Mouse (Mus musculus) T-helper 17 cell (primary cell): ENCODE results near the gene Nelfb.

Source experiments
- in situ Hi-C, 2 experiments: fragments of 300-600 bp; cut with MboI, MseI; formaldehyde crosslinking; loops; 1 replicate in 1 of 2; 2 replicates in 1 of 2; pipeline ENCODE4 v1.15.1; 2025; ENCODE audit warnings: high pct_unique_total_duplicates in 2 of 2

Gene Nelfb

GRCm38 (mm10) chr2:25200631-25201030 is 10.7 kb downstream of the Nelfb start:
- in situ Hi-C loops: loop anchor here in 1 of 2 experiments (25.0 kb wide), 1 partner anchor 1712 kb away; the partner anchor contains the start of genes Med22, Rpl7a, Surf1 and Surf2

DNA sequence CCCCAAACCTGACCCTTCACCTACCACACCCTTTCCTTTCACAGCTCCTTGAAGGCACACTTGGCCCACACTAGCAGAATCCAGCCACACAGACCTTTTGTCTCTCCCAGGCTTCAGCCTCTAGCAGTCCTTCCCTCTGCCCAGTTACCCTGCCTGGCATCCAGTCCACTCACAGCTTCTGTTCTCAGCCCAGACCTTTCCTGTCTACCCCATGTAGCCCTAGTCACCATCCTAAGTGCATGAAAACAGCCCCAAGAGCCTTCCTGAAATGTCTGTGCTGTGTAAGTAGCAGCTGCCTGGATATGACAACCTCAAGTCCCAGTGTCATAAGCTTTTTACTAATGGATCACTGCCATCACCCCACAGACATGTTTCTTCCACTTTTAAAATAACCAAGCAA is 13.3 kb downstream of the Nelfb start:
- in situ Hi-C loops: no loop called here

GRCm38 (mm10) chr2:25197191-25197590 is 14.1 kb downstream of the Nelfb start:
- in situ Hi-C loops: no loop called here

- in situ Hi-C loops: no loop called here
Measured at GRCm38 (mm10) chr2:25196172-25196954, 14.9 kb downstream of the Nelfb start, which contains the start of gene Tor4a. Gene Tor4a (minus strand): TSS chr2:25196886.

- in situ Hi-C loops: no loop called here
Measured at GRCm38 (mm10) chr2:25195211-25196156, 15.8 kb downstream of the Nelfb start.

- in situ Hi-C loops: loop anchor here in 1 of 2 experiments (5.0 kb wide), 1 partner anchor 58 kb away; no protein-coding TSS in a partner anchor
Measured at GRCm38 (mm10) chr2:25194486-25195171, 16.7 kb downstream of the Nelfb start.

- in situ Hi-C loops: loop anchor here in 1 of 2 experiments (5.0 kb wide), 1 partner anchor 58 kb away; no protein-coding TSS in a partner anchor
Measured at GRCm38 (mm10) chr2:25194006-25194405, 17.3 kb downstream of the Nelfb start.

- in situ Hi-C loops: loop anchor here in 1 of 2 experiments (5.0 kb wide), 1 partner anchor 59 kb away; no protein-coding TSS in a partner anchor
Measured at GRCm38 (mm10) chr2:25193330-25193770, 17.9 kb downstream of the Nelfb start.

DNA sequence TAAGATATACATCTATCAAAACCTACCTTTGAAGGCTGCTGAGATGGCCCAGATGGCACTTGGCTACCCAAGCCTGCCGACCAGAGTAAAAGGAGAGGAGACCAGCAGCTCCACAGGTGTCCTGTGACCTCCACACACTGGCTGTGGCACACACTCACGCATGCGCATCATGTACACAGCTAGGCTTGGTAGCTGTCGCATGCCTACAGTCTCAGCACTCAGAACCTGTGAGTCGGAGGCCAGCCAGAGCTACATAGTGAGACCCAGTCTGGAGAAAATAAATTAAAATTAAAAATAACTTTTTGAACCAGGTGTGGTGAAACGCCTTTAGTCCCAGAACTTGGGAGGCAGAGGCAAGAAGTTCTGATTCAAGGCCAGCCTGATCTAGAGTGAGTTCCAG is 23.4 kb downstream of the Nelfb start:
- in situ Hi-C loops: no loop called here

GRCm38 (mm10) chr2:25186575-25186930 is 24.7 kb downstream of the Nelfb start:
- in situ Hi-C loops: no loop called here

DNA sequence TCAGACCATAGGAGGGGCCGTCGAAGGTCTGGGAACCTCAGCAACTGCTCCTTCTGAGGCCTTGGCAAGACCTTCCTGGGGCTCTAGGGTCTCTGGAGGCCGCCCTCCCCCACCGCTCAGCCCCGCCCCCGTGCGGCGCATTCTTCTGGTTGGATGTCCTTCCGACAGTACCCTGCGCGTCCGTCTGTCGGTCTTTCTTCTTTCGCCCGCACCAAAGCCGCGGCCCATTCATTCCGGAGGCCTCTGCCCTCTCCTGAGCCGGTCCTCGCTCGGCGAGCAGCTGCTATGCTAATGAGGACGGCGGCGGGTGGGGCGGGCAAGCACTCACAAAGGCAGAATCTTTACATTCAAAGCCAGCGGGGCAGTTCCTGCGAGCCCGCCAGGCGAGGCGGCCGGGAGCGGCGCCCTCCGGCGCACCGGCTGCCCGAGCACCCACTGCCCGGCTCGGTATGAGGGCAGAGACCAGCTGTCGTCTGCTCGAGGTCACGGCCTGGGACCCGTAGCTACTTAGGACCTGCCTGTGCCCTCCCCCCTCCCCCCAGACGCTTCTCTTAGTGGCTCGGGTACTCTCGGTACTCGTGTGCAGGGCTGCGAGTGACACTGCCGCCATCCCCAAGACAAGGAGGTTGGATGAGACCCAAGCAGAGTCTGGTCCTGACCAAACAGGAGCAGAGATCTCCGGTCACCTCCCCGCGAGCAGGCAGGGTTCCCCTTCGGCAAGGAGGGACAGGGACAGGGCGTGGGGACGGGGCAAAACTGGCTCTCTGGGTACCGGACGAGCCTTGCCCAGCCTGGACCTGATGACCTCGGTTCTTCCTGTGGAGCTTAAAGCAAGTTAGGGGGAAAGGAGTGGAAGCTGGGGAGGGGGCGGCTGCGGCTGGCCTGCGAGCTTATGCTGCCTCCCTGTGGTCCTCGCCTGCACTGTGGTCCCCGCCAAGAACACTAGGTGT is 25.4 kb downstream of the Nelfb start:
- in situ Hi-C loops: no loop called here

GRCm38 (mm10) chr2:25184496-25184895 is 26.8 kb downstream of the Nelfb start:
- in situ Hi-C loops: no loop called here

DNA sequence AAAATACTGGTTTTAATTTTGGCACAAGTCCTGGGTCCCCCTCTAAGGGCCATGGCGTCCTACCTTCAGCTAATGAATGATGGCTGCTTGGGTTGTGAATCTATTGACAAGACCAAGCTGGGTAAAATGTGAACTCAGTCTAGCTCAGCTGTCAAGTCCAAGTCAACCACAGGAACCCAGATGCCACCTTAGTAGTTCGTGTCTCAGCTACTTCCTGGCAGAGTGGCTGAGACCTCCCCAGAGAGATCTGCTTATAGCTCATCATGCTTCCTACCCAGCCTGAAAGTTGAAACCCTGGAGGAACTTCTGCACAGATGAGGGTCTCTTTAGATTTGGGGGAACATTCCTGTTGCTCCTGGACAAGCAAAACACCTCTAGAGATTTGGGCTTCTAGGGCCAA is 28.0 kb downstream of the Nelfb start:
- in situ Hi-C loops: no loop called here

GRCm38 (mm10) chr2:25182664-25183063 is 28.6 kb downstream of the Nelfb start:
- in situ Hi-C loops: no loop called here

DNA sequence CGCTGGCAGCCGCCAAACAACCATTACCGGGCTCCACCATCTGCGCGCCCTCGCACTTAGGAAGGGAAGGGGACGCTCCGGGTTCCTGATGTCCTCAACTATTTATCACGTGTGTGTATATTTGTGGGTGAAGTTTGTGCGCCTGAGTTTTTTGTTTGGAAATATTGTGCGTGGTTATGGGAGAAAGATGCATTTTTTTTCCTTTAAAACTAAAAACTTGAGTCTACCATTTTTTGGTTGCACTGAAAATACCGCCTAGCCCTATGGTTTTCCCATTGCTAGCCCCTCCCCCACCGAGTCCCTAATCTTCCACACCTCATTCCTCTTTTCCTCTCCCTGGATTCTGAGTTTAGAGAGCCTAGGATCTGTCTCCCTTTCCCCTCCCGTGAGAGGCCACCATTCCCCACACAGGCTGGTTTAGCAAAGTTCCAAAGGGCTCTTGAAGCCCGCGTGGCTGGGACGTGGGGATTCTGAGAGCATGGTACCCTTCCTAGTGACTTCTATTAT is 29.3 kb downstream of the Nelfb start:
- in situ Hi-C loops: no loop called here

- in situ Hi-C loops: no loop called here
Measured at GRCm38 (mm10) chr2:25180973-25181890, 30.1 kb downstream of the Nelfb start.

DNA sequence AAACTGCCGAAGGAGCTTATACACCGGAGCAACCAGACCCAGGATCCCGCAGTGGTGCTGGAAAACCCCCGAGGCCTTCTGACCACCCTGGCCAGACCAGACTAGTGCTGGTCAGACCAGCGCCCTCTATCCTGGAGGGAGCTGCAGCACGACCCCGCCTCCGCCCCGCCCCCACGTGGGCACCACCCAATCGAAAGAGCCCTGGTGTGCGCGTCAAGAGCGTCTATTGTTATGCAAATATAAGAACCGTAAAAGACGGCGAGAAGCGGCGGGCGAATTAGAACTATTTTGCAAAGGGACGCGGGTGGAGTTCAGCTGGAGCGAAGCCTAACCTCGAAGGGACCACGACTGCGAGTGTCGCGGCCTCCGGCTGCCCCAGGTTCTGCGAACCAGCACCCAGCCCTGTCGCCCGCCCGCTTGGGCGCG is 30.8 kb downstream of the Nelfb start, which contains the start of gene Nrarp:
Nrarp (plus strand) TSS at position 281 of the 426 bp plus-strand sequence.
- in situ Hi-C loops: no loop called here

GRCm38 (mm10) chr2:25179566-25180217 is 31.6 kb downstream of the Nelfb start:
- in situ Hi-C loops: no loop called here
